Mouse (Mus musculus): ENCODE results near the gene Gm20388. TPM values are rescaled to one million over a fixed set of nuclear protein-coding genes. Genes with fewer than 3 reads are reported as not detected.
"Not testable (repeated sequence)": the region's sequence is repeated elsewhere in the genome, so short reads cannot be mapped to it uniquely, and the experiment has no call there.

The Gm20388 gene
- polyA plus RNA-seq, 1 experiment: 49.7 TPM

- no peaks in the 10 kb centered on the region for H3K36me3 ChIP-seq (ENCODE audit: control insufficient read depth, insufficient read depth, low read length)
- peaks cover 16% of the 10 kb centered on the region for H3K4me1 ChIP-seq (ENCODE audit: control insufficient read depth, insufficient read depth, low read length)
- peak overlapping the region; percentile 54 for H3K27ac ChIP-seq (ENCODE audit: insufficient read depth, low read depth, low read length)
- H3K4me3 ChIP-seq (ENCODE audit: insufficient read depth, low read depth, low read length): no peak overlapping the region
- 27% methylated on average over 10 of the region's 10 CpGs for WGBS
- DNase-seq: peak; percentile 93
- peak; percentile 79 for TF ChIP-seq CTCF (conservative IDR thresholded peaks at IDR 0.05; ENCODE audit: insufficient read depth, insufficient read length, low read depth, low read length)
- no peak for TF ChIP-seq POLR2A (IDR thresholded peaks at IDR 0.05; ENCODE audit: low read depth, low read length)
- no peaks in the 10 kb centered on the region for H3K27me3 ChIP-seq (replicated peaks; ENCODE audit: control insufficient read depth, insufficient read depth, low read length)
Measured at GRCm38 (mm10) chr8:120363552-120364071, 453.0 kb downstream of the Gm20388 start.

- peak; percentile 41 for DNase-seq
- Histone ChIP-seq H3K36me3 (ENCODE audit: control insufficient read depth, insufficient read depth, low read length) (no peaks in the 10 kb centered on the region), H3K27ac (ENCODE audit: insufficient read depth, low read depth, low read length) (peak overlapping the region; percentile 54), H3K27me3 (replicated peaks; ENCODE audit: control insufficient read depth, insufficient read depth, low read length) (no peaks in the 10 kb centered on the region), H3K4me3 (ENCODE audit: insufficient read depth, low read depth, low read length) (no peak overlapping the region), H3K4me1 (ENCODE audit: control insufficient read depth, insufficient read depth, low read length) (peaks cover 20% of the 10 kb centered on the region)
- TF ChIP-seq CTCF (conservative IDR thresholded peaks at IDR 0.05; ENCODE audit: insufficient read depth, insufficient read length, low read depth, low read length): peak; percentile 59
- no peak for TF ChIP-seq POLR2A (IDR thresholded peaks at IDR 0.05; ENCODE audit: low read depth, low read length)
- 38% methylated on average over 7 of the region's 7 CpGs for WGBS
Measured at GRCm38 (mm10) chr8:120364093-120364725, 453.6 kb downstream of the Gm20388 start.

- DNase-seq: peak; percentile 63
- Histone ChIP-seq H3K4me3 (ENCODE audit: insufficient read depth, low read depth, low read length) (no peak overlapping the region), H3K36me3 (ENCODE audit: control insufficient read depth, insufficient read depth, low read length) (no peaks in the 10 kb centered on the region), H3K27me3 (replicated peaks; ENCODE audit: control insufficient read depth, insufficient read depth, low read length) (no peaks in the 10 kb centered on the region), H3K27ac (ENCODE audit: insufficient read depth, low read depth, low read length) (no peak overlapping the region), H3K4me1 (ENCODE audit: control insufficient read depth, insufficient read depth, low read length) (peaks cover 23% of the 10 kb centered on the region)
- TF ChIP-seq CTCF (conservative IDR thresholded peaks at IDR 0.05; ENCODE audit: insufficient read depth, insufficient read length, low read depth, low read length) (no peak), POLR2A (IDR thresholded peaks at IDR 0.05; ENCODE audit: low read depth, low read length) (no peak)
- WGBS: 66% methylated on average over 6 of the region's 6 CpGs
Measured at GRCm38 (mm10) chr8:120366840-120367239, 456.2 kb downstream of the Gm20388 start.

- not testable (repeated sequence) for H3K27me3 ChIP-seq (replicated peaks; ENCODE audit: control insufficient read depth, insufficient read depth, low read length); H3K36me3 ChIP-seq (ENCODE audit: control insufficient read depth, insufficient read depth, low read length); DNase-seq; H3K4me3 ChIP-seq (ENCODE audit: insufficient read depth, low read depth, low read length); H3K27ac ChIP-seq (ENCODE audit: insufficient read depth, low read depth, low read length)
- WGBS: 86% methylated on average over 1 of the region's 1 CpGs
- peaks cover 23% of the 10 kb centered on the region for H3K4me1 ChIP-seq (ENCODE audit: control insufficient read depth, insufficient read depth, low read length)
Measured at GRCm38 (mm10) chr8:120368191-120368590, 457.6 kb downstream of the Gm20388 start.

- peak; percentile 97 for DNase-seq
- Histone ChIP-seq H3K27ac (ENCODE audit: insufficient read depth, low read depth, low read length) (peak overlapping the region; percentile 34), H3K4me3 (ENCODE audit: insufficient read depth, low read depth, low read length) (no peak overlapping the region), H3K4me1 (ENCODE audit: control insufficient read depth, insufficient read depth, low read length) (peaks cover 21% of the 10 kb centered on the region), H3K27me3 (replicated peaks; ENCODE audit: control insufficient read depth, insufficient read depth, low read length) (no peaks in the 10 kb centered on the region), H3K36me3 (ENCODE audit: control insufficient read depth, insufficient read depth, low read length) (no peaks in the 10 kb centered on the region)
- TF ChIP-seq CTCF (conservative IDR thresholded peaks at IDR 0.05; ENCODE audit: insufficient read depth, insufficient read length, low read depth, low read length) (peak; percentile 55), POLR2A (IDR thresholded peaks at IDR 0.05; ENCODE audit: low read depth, low read length) (no peak)
- 18% methylated on average over 11 of the region's 11 CpGs for WGBS
Measured at GRCm38 (mm10) chr8:120368814-120369649, 458.4 kb downstream of the Gm20388 start.

GRCm38 (mm10) chr8:120369956-120370355 is 459.3 kb downstream of the Gm20388 start:
- WGBS: 43% methylated on average over 7 of the region's 7 CpGs
- no peak for TF ChIP-seq POLR2A (IDR thresholded peaks at IDR 0.05; ENCODE audit: low read depth, low read length)
- TF ChIP-seq CTCF (conservative IDR thresholded peaks at IDR 0.05; ENCODE audit: insufficient read depth, insufficient read length, low read depth, low read length): no peak
- Histone ChIP-seq H3K27ac (ENCODE audit: insufficient read depth, low read depth, low read length) (peak overlapping the region; percentile 54), H3K4me3 (ENCODE audit: insufficient read depth, low read depth, low read length) (no peak overlapping the region), H3K4me1 (ENCODE audit: control insufficient read depth, insufficient read depth, low read length) (peaks cover 19% of the 10 kb centered on the region), H3K36me3 (ENCODE audit: control insufficient read depth, insufficient read depth, low read length) (no peaks in the 10 kb centered on the region), H3K27me3 (replicated peaks; ENCODE audit: control insufficient read depth, insufficient read depth, low read length) (no peaks in the 10 kb centered on the region)
- DNase-seq: peak; percentile 92

GRCm38 (mm10) chr8:120370461-120370860 is 459.8 kb downstream of the Gm20388 start:
- 88% methylated on average over 4 of the region's 4 CpGs for WGBS

More at GRCm38 (mm10) chr8:120370461-120370860, 459.8 kb downstream of the Gm20388 start:
- H3K27ac ChIP-seq (ENCODE audit: insufficient read depth, low read depth, low read length): peak overlapping the region; percentile 54; the same call in 1 of the 2 replicates
- H3K27me3 ChIP-seq (replicated peaks; ENCODE audit: control insufficient read depth, insufficient read depth, low read length): no peaks in the 10 kb centered on the region
- DNase-seq: no peak
- no peak overlapping the region for H3K4me3 ChIP-seq (ENCODE audit: insufficient read depth, low read depth, low read length)
- H3K4me1 ChIP-seq (ENCODE audit: control insufficient read depth, insufficient read depth, low read length): peaks cover 17% of the 10 kb centered on the region
- no peaks in the 10 kb centered on the region for H3K36me3 ChIP-seq (ENCODE audit: control insufficient read depth, insufficient read depth, low read length)
- TF ChIP-seq CTCF (conservative IDR thresholded peaks at IDR 0.05; ENCODE audit: insufficient read depth, insufficient read length, low read depth, low read length): no peak
- no peak for TF ChIP-seq POLR2A (IDR thresholded peaks at IDR 0.05; ENCODE audit: low read depth, low read length)

All from kidney, adult 2 months (tissue).